Mouse (Mus musculus) limb, embryonic 11.5 days (tissue): ENCODE measurements around the gene Flad1. TPM values are rescaled to one million over a fixed set of nuclear protein-coding genes. Genes with fewer than 3 reads are reported as not detected.
A peak's percentile ranks its signal among the peaks of the same experiment; 100 is the strongest.

Experiments used
- ATAC-seq: fragments of 200-750 bp; cut with Nextera tagmentation; 2 replicates; pipeline ENCODE4 v1.8.0; 2017; ENCODE audit warnings: low read depth; ENCODE audit not compliant: insufficient number of reproducible peaks, low FRiP score, low TSS enrichment
- DNase-seq: peaks from one replicate; pipeline ENCODE4 v3.0.0-alpha.2; 2015; ENCODE audit warnings: low spot score
- H3K27ac ChIP-seq: fragments of 300-500 bp; sonication (generic); replicated peaks from 2 replicates; pipeline ENCODE4 v1.5.1; 2014; ENCODE audit warnings: low read depth, mild to moderate bottlenecking, low read length
- H3K27me3 ChIP-seq: fragments of 300-500 bp; sonication (generic); 2 replicates; pipeline ENCODE4 v1.6.1; 2014; ENCODE audit warnings: mild to moderate bottlenecking, low read length, mixed read lengths; ENCODE audit not compliant: control insufficient read depth, insufficient read depth
- H3K36me3 ChIP-seq: fragments of 300-500 bp; sonication (generic); 2 replicates; pipeline ENCODE4 v1.6.1; 2014; ENCODE audit warnings: mild to moderate bottlenecking, low read length, moderate library complexity, mixed read lengths; ENCODE audit not compliant: control insufficient read depth, insufficient read depth
- H3K4me1 ChIP-seq: fragments of 300-500 bp; sonication (generic); 2 replicates; pipeline ENCODE4 v1.6.1; 2014; ENCODE audit warnings: low read length, mixed read lengths; ENCODE audit not compliant: control insufficient read depth, insufficient read depth
- H3K4me2 ChIP-seq: fragments of 300-500 bp; sonication (generic); 2 replicates; pipeline ENCODE4 v1.6.1; 2014; ENCODE audit warnings: low read depth, mild to moderate bottlenecking, moderate library complexity; ENCODE audit not compliant: severe bottlenecking
- H3K4me3 ChIP-seq: fragments of 300-500 bp; sonication (generic); 2 replicates; pipeline ENCODE4 v1.5.1; 2014; ENCODE audit warnings: low read depth, low read length
- H3K9ac ChIP-seq: fragments of 300-500 bp; sonication (generic); 2 replicates; pipeline ENCODE4 v1.6.1; 2014; ENCODE audit warnings: mild to moderate bottlenecking, low read length
- H3K9me3 ChIP-seq: fragments of 300-500 bp; sonication (generic); 2 replicates; pipeline ENCODE4 v1.6.1; 2016; ENCODE audit warnings: low read length; ENCODE audit not compliant: control insufficient read depth
- whole genome bisulfite sequencing: fragments of 180-500 bp; shearing (Covaris S2); extraction: QIAGEN DNeasy Blood & Tissue Kit; methylation state at CpG from one replicate; pipeline ENCODE4 v1.1.7; 2014; 5-methylcytosine and 5-hydroxymethylcytosine counted together
- polyA plus RNA-seq: library from polyadenylated mRNA; unstranded; fragments of >200 nt; fragmentation: Nextera tagmentation; extraction: Ambion mirVana; gene quantifications from 2 replicates; pipeline ENCODE4 v1.2.1, GENCODE M21; 2014

Gene Flad1
- polyA plus RNA-seq, 1 experiment from 2014 or later: 21.9 TPM

DNA sequence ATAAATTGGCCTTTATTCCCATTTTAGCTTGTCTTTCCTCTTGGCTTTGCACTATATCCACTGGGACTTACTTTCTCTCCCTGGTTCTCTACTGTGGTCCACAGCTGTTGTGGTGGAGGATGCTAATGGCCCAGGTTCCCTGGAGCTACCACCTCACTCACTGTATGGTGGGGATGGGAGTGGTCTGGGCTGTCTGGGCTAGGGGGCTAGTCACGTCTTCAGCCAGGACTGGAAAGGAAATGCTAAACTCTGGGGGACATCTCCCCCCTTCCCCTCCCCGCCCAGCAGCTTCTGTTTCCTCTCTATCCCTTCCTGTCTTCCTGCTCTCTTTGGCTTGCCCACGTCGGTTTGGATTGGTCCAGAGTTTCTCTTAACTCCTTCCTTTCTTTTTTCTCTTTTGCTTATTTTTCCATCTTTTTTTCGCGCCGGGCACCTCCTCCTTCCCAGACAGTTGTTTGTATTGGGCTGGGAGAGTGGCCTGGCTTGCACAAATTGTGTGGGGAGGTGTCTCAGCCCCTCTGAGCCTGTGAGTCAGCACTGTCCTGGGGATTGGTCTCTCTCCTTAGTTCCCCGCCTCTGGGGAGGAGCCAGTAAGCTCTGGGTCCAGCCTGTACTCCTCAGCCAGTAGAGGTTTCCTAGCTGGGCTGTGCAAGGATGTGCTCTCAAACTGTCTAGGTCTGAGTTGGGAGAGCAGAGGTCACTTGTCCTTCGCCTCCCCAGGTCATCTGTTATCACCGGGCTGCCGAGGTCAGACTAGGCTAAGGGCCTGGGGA, 9.5 kb upstream of the Flad1 start:
- 1% methylated on average over 11 of the region's 11 CpGs for WGBS

GRCm38 (mm10) chr3:89420421-89420820, 8.8 kb upstream of the Flad1 start:
- Histone ChIP-seq H3K36me3 (peaks cover 12% of the 10 kb centered on the region), H3K9me3 (no peaks in the 10 kb centered on the region), H3K4me1 (peaks cover 33% of the 10 kb centered on the region), H3K4me2 (peak overlapping the region; percentile 90; the same call in 1 of the 2 replicates), H3K9ac (no peak overlapping the region), H3K27ac (peak overlapping the region; percentile 64), H3K4me3 (no peak overlapping the region), H3K27me3 (no peaks in the 10 kb centered on the region)
- DNase-seq (no peak), ATAC-seq (no peak)
- 50% methylated on average over 2 of the region's 2 CpGs for WGBS

More for the DNA sequence above, 9.5 kb upstream of the Flad1 start:
- ATAC-seq (peak; percentile 65), DNase-seq (peak; percentile 74)
- Histone ChIP-seq H3K9ac (peak overlapping the region; percentile 63), H3K27ac (peak overlapping the region; percentile 64), H3K4me2 (peak overlapping the region; percentile 90), H3K4me3 (peak overlapping the region; percentile 42), H3K9me3 (no peaks in the 10 kb centered on the region), H3K36me3 (peaks cover 7% of the 10 kb centered on the region; the same call in 1 of the 2 replicates), H3K27me3 (no peaks in the 10 kb centered on the region), H3K4me1 (peaks cover 33% of the 10 kb centered on the region)

GRCm38 (mm10) chr3:89419981-89420380, 8.3 kb upstream of the Flad1 start:
- Histone ChIP-seq H3K4me3 (peak overlapping the region; percentile 70), H3K4me2 (peak overlapping the region; percentile 90), H3K36me3 (peaks cover 15% of the 10 kb centered on the region), H3K9ac (peak overlapping the region; percentile 61), H3K27ac (peak overlapping the region; percentile 92), H3K27me3 (no peaks in the 10 kb centered on the region), H3K4me1 (peaks cover 33% of the 10 kb centered on the region), H3K9me3 (no peaks in the 10 kb centered on the region)
- WGBS: 12% methylated on average over 3 of the region's 3 CpGs
- DNase-seq (peak; percentile 34), ATAC-seq (no peak)

- DNase-seq: peak; percentile 47
- Histone ChIP-seq H3K9ac (peak overlapping the region; percentile 61), H3K4me2 (peak overlapping the region; percentile 90), H3K36me3 (peaks cover 19% of the 10 kb centered on the region), H3K4me1 (peaks cover 33% of the 10 kb centered on the region), H3K4me3 (peak overlapping the region; percentile 70), H3K27me3 (no peaks in the 10 kb centered on the region), H3K27ac (peak overlapping the region; percentile 92), H3K9me3 (no peaks in the 10 kb centered on the region)
- ATAC-seq: no peak
- WGBS: 1% methylated on average over 9 of the region's 9 CpGs
These were observed 7.9 kb upstream of the Flad1 start for GRCm38 (mm10) chr3:89419571-89419970.

GRCm38 (mm10) chr3:89418861-89419250, 7.2 kb upstream of the Flad1 start:
- DNase-seq: peak; percentile 85
- WGBS: under 1% methylated on average over 16 of the region's 16 CpGs
- Histone ChIP-seq H3K36me3 (peaks cover 20% of the 10 kb centered on the region), H3K4me1 (peaks cover 33% of the 10 kb centered on the region), H3K9ac (peak overlapping the region; percentile 61), H3K27ac (peak overlapping the region; percentile 92), H3K27me3 (no peaks in the 10 kb centered on the region), H3K9me3 (no peaks in the 10 kb centered on the region), H3K4me2 (peak overlapping the region; percentile 90), H3K4me3 (peak overlapping the region; percentile 70)
- ATAC-seq: peak; percentile 11; the same call in 1 of the 2 replicates

DNA sequence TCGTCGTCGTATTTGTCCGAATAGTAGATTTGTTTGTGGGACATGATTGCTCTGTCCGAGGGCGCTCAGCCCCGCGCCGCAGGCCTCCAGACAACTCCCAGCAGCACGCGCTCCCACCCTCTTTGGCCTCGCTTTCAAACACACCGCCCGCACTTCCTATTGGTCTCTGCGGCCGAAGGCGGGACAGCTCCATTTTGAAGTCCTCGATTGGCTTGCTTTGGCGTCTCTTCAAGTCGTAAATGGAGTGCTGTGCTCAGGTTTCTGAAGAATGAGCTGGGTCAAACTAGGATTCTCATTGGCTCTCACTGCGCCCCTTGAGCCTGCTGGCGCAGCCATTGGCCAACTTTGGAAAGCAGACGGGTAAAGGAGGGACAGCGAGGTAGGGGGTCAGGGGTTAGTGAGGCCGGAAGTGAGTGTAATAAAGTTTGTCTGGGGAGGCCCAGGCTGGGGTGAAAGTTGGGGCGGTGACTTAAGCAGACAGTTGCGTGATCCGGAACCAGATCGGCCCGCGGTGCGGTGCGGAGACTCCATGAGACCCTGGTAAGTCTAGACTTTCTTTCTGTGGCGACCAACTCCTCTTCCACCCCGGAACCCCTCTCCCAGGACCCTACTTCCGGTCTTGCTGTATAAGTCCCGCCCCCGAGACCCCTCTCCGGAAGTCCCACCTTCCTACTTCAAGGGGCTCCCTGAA, 6.6 kb upstream of the Flad1 start, which contains the start of the genes Cks1b and Shc1:
TSS of gene Cks1b (minus strand) at position 214 of the 691 bp plus-strand sequence.
TSS of gene Shc1 (plus strand) at position 274 of the 691 bp plus-strand sequence.
- no peaks in the 10 kb centered on the region for H3K9me3 ChIP-seq
- no peaks in the 10 kb centered on the region for H3K27me3 ChIP-seq
- DNase-seq (peak; percentile 97), ATAC-seq (peak; percentile 92)
- under 1% methylated on average over 39 of the region's 39 CpGs for WGBS
- H3K27ac ChIP-seq: peak within 1 kb of the TSS; percentile 92
- H3K4me2 ChIP-seq: peak within 1 kb of the TSS; percentile 90
- H3K4me1 ChIP-seq: peaks cover 33% of the 10 kb centered on the region
- H3K36me3 ChIP-seq: peaks cover 20% of the 10 kb centered on the region
- peak within 1 kb of the TSS; percentile 61 for H3K9ac ChIP-seq
- H3K4me3 ChIP-seq: peak within 1 kb of the TSS; percentile 70

DNA sequence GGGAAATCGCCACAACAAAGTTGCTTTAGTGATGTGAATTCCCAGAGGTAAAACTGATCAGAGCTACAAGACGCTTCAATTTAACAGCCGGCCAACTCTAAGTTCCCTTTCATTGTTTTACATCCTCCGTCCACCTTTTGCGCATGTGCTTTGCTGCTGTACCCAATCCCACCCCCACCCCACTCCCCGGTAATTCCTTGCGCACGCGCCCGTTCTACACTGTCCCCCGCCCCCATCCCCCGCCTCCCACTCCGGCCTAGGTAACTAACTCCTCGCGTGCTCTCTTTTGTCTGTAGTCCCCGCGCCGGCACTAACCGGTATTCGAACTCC, 6.1 kb upstream of the Flad1 start:
- no peak for DNase-seq
- H3K27ac ChIP-seq: peak overlapping the region; percentile 92
- H3K9me3 ChIP-seq: no peaks in the 10 kb centered on the region
- peak overlapping the region; percentile 61 for H3K9ac ChIP-seq
- 0% methylated on average over 20 of the region's 20 CpGs for WGBS
- peaks cover 33% of the 10 kb centered on the region for H3K4me1 ChIP-seq
- H3K27me3 ChIP-seq: no peaks in the 10 kb centered on the region
- ATAC-seq: peak; percentile 31
- peak overlapping the region; percentile 77 for H3K4me2 ChIP-seq
- H3K36me3 ChIP-seq: peaks cover 20% of the 10 kb centered on the region
- H3K4me3 ChIP-seq: peak overlapping the region; percentile 70

GRCm38 (mm10) chr3:89417131-89417530, 5.5 kb upstream of the Flad1 start:
- Histone ChIP-seq H3K4me2 (peak overlapping the region; percentile 77), H3K4me1 (peaks cover 28% of the 10 kb centered on the region), H3K36me3 (peaks cover 20% of the 10 kb centered on the region), H3K9ac (peak overlapping the region; percentile 61), H3K4me3 (peak overlapping the region; percentile 70), H3K27ac (no peak overlapping the region; the same call in 1 of the 2 replicates), H3K27me3 (no peaks in the 10 kb centered on the region), H3K9me3 (no peaks in the 10 kb centered on the region)
- 28% methylated on average over 2 of the region's 2 CpGs for WGBS
- DNase-seq: no peak
- no peak for ATAC-seq
